In genomic region chr15:67019194-67019661, GRCm38 (mm10) we compare ENCODE assay signal across 9 mouse cellular contexts.
DNase-seq lines count a peak whose midpoint lies in the region; ATAC-seq and TF ChIP-seq lines count a peak whose summit lies in the region.
"Had no signal": no experiment of that assay in that cellular context is flagged by ENCODE, and none has a peak within 500 bp of the region (broad histone marks: within the 10 kb centered on the region; RNA-seq: fewer than 3 reads in every experiment).

No protein-coding gene starts in this region.

- H3K4me3 ChIP-seq in heart, postnatal 0 days (ENCODE audit: low read depth, low read length): no peak overlapping the region
- 0 out of 2 replicates have a peak overlapping the region, but pooled peaks have one; percentile 9 for H3K4me3 ChIP-seq in limb, embryonic 10.5 days
- H3K4me3 ChIP-seq: midbrain, embryonic 12.5 days had no signal

- ATAC-seq in CD4-positive, CD25-positive, alpha-beta regulatory T cell, adult 4 months: peak; percentile 58
- peak; percentile 88 for ATAC-seq in heart, postnatal 0 days (ENCODE audit: insufficient read depth, low read depth)
- no peak for ATAC-seq in megakaryocyte-erythroid progenitor cell, adult 5-6 weeks (replicated peaks; ENCODE audit: low FRiP score, low TSS enrichment, poor library complexity, severe bottlenecking)

- DNase-seq in embryo, embryonic 10 days (ENCODE audit: low spot score): peak; percentile 40
- DNase-seq in heart, postnatal 0 days (ENCODE audit: low spot score): peak; percentile 58
- peak; percentile 48 for DNase-seq in limb, embryonic 10.5 days (ENCODE audit: low spot score)
- peak; percentile 10 for DNase-seq in retina, embryonic 14.5 days (ENCODE audit: low spot score)
- no peak for DNase-seq in layer of hippocampus, postnatal 14 days (ENCODE audit: low spot score in 2 of 2)
- DNase-seq in left cerebral cortex, postnatal 14 days (ENCODE audit: low spot score in 2 of 2): no peak

- TF ChIP-seq CTCF in heart, postnatal 0 days (IDR thresholded peaks at IDR 0.05; ENCODE audit: low read depth): no peak

- no peaks in the 10 kb centered on the region for H3K27me3 ChIP-seq in heart, postnatal 0 days (ENCODE audit: control insufficient read depth, insufficient read depth, low read length)
- no peaks in the 10 kb centered on the region for H3K27me3 ChIP-seq in limb, embryonic 10.5 days (ENCODE audit: low read depth, poor library complexity, severe bottlenecking)
- H3K27me3 ChIP-seq: midbrain, embryonic 12.5 days had no signal

- H3K4me2 ChIP-seq in heart, postnatal 0 days (ENCODE audit: low read depth, low read length): no peak overlapping the region
- H3K4me2 ChIP-seq: midbrain, embryonic 12.5 days had no signal

- H3K36me3 ChIP-seq in heart, postnatal 0 days (replicated peaks; ENCODE audit: control insufficient read depth, insufficient read depth, low read length): no peaks in the 10 kb centered on the region
- H3K36me3 ChIP-seq in limb, embryonic 10.5 days: no peaks in the 10 kb centered on the region
- H3K36me3 ChIP-seq: midbrain, embryonic 12.5 days had no signal

- peak overlapping the region; percentile 72 for H3K27ac ChIP-seq in heart, postnatal 0 days (ENCODE audit: low read depth)
- H3K27ac ChIP-seq in limb, embryonic 10.5 days: peak overlapping the region; percentile 47
- H3K27ac ChIP-seq: midbrain, embryonic 12.5 days had no signal

- H3K9ac ChIP-seq in heart, postnatal 0 days (replicated peaks; ENCODE audit: low read depth, low read length): no peak overlapping the region
- H3K9ac ChIP-seq: midbrain, embryonic 12.5 days had no signal

- intact Hi-C loops in left cerebral cortex, postnatal 14 days (cut with DNase I): no loop called here

- TF ChIP-seq EP300 in heart, postnatal 0 days (IDR thresholded peaks at IDR 0.05; ENCODE audit: low read depth): peak; percentile 32; the same call in 1 of the 2 replicates

- H3K9me3 ChIP-seq in heart, postnatal 0 days (replicated peaks; ENCODE audit: control insufficient read depth, low read length): peaks cover 6% of the 10 kb centered on the region; the same call in 1 of the 2 replicates
- H3K9me3 ChIP-seq in limb, embryonic 10.5 days (replicated peaks): no peaks in the 10 kb centered on the region
- H3K9me3 ChIP-seq: midbrain, embryonic 12.5 days had no signal

- H3K4me1 ChIP-seq in heart, postnatal 0 days (ENCODE audit: control insufficient read depth, insufficient read depth): peaks cover 20% of the 10 kb centered on the region; the same call in 1 of the 2 replicates
- H3K4me1 ChIP-seq in limb, embryonic 10.5 days: peaks cover 22% of the 10 kb centered on the region

- 15% methylated on average over 6 of the region's 6 CpGs for WGBS in heart, postnatal 0 days
- 6% methylated on average over 6 of the region's 6 CpGs for WGBS in limb, embryonic 10.5 days

Comparison
In these comparisons a context has a peak if more than half of its experiments do, and no peak if none do; other contexts are left out.
1. DNase-seq: peak in embryo, embryonic 10 days (single experiment), heart, postnatal 0 days (single experiment), limb, embryonic 10.5 days (single experiment) and retina, embryonic 14.5 days (single experiment); none in layer of hippocampus, postnatal 14 days (0 of 2) and left cerebral cortex, postnatal 14 days (0 of 2).